ENCODE assay signal across 25 mouse cellular contexts in the genomic region with DNA sequence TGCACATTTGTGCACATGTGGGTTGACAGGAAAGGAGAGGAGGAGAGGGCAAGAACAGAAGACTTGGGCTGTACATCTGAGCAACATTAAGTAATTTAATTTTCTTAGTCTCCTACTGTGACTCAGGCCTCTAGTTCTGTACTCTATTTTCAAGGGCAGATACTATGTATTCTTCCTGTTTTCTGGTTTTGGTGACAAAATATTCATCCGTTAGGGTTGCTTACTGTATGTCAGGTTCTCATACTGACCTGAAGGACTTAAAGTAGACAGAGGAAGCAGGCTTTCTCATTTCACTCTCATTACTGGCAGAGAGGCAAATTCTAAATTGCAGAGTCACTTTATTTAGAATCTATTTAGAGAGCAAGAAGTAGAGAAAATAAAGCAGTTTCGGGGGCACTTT.
"Had no signal": no experiment of that assay in that cellular context is flagged by ENCODE, and none has a peak within 500 bp of the region (broad histone marks: within the 10 kb centered on the region; RNA-seq: fewer than 3 reads in every experiment).

No protein-coding gene starts in this region.

- H3K27me3 ChIP-seq: heart, embryonic 12.5 days; hindbrain, embryonic 12.5 days; intestine, embryonic 15.5 days; limb, embryonic 12.5 days; liver, embryonic 13.5 days had no signal

- H3K9ac ChIP-seq: heart, embryonic 12.5 days; hindbrain, embryonic 12.5 days; hindbrain, embryonic 14.5 days; intestine, embryonic 15.5 days; limb, embryonic 12.5 days; liver, embryonic 13.5 days had no signal

- H3K9me3 ChIP-seq: heart, embryonic 10.5 days; heart, embryonic 12.5 days; hindbrain, embryonic 10.5 days; hindbrain, embryonic 12.5 days; intestine, embryonic 15.5 days; limb, embryonic 12.5 days; liver, embryonic 13.5 days had no signal

- H3K27ac ChIP-seq: heart, embryonic 10.5 days; hindbrain, embryonic 10.5 days; hindbrain, embryonic 12.5 days; hindbrain, embryonic 14.5 days; intestine, embryonic 15.5 days; layer of hippocampus, adult 2 months; limb, embryonic 12.5 days; liver, embryonic 13.5 days had no signal

- ATAC-seq: hindbrain, embryonic 16.5 days; inflammation-experienced regulatory T-cells, adult 6 months; intestine, embryonic 15.5 days; intestine, postnatal 0 days had no signal

- H3K36me3 ChIP-seq: heart, embryonic 10.5 days; heart, embryonic 12.5 days; hindbrain, embryonic 10.5 days; hindbrain, embryonic 12.5 days; intestine, embryonic 15.5 days; limb, embryonic 12.5 days; liver, embryonic 13.5 days had no signal

- H3K4me3 ChIP-seq: heart, embryonic 10.5 days; heart, embryonic 12.5 days; hindbrain, embryonic 10.5 days; hindbrain, embryonic 12.5 days; intestine, embryonic 15.5 days; layer of hippocampus, adult 2 months; limb, embryonic 12.5 days; liver, embryonic 13.5 days had no signal

- DNase-seq: gastrocnemius, postnatal 14 days; gastrocnemius, postnatal 36 days; heart, adult 18-20 months; heart, postnatal 10 days; heart, postnatal 4 days; kidney, adult 18-20 months; kidney, adult 8-10 months; kidney, postnatal 10 days; kidney, postnatal 25 days; kidney, postnatal 4 days; left cerebral cortex, postnatal 4 days; liver; liver, embryonic 13.5 days had no signal

- H3K4me2 ChIP-seq: heart, embryonic 12.5 days; hindbrain, embryonic 12.5 days; hindbrain, embryonic 14.5 days; intestine, embryonic 15.5 days; limb, embryonic 12.5 days; liver, embryonic 11.5 days; liver, embryonic 13.5 days had no signal

- H3K4me1 ChIP-seq: heart, embryonic 10.5 days; heart, embryonic 12.5 days; hindbrain, embryonic 10.5 days; hindbrain, embryonic 12.5 days; intestine, embryonic 15.5 days; limb, embryonic 12.5 days; liver, embryonic 13.5 days had no signal
